Mouse (Mus musculus) bone marrow, adult 2 months (tissue): ENCODE measurements around the gene Cabin1.

Experiments
- CTCF ChIP-seq: fragments of 200-500 bp; IDR thresholded peaks from 2 replicates; pipeline ENCODE4 v1.5.1; 2011; ENCODE audit warnings: low read length, control low read depth; ENCODE audit not compliant: control insufficient read depth, insufficient read depth
- POLR2A ChIP-seq: fragments of 200-500 bp; IDR thresholded peaks from 2 replicates; pipeline ENCODE4 v1.6.1; 2011; ENCODE audit warnings: low read depth, mild to moderate bottlenecking, control low read depth, low read length, borderline replicate concordance; ENCODE audit not compliant: control insufficient read depth

GRCm38 (mm10) chr10:75709261-75709660 is 54.9 kb downstream of the Cabin1 start:
- TF ChIP-seq CTCF (no peak), POLR2A (no peak)
